Mouse (Mus musculus) midbrain, embryonic 10.5 days (tissue): ENCODE data around the gene Bysl. TPM values are rescaled to one million over a fixed set of nuclear protein-coding genes. Genes with fewer than 3 reads are reported as not detected.
"Not testable (repeated sequence)": the region's sequence is repeated elsewhere in the genome, so short reads cannot be mapped to it uniquely, and the experiment has no call there.

Source experiments
- DNase-seq: peaks from one replicate; pipeline ENCODE4 v3.0.0-alpha.2; 2017; ENCODE audit warnings: low spot score
- H3K27ac ChIP-seq: fragments of 300-500 bp; sonication (generic); replicated peaks from 2 replicates; pipeline ENCODE4 v1.5.1; 2016; ENCODE audit warnings: mild to moderate bottlenecking
- H3K27me3 ChIP-seq: fragments of 300-500 bp; sonication (generic); 2 replicates; pipeline ENCODE4 v1.6.1; 2016; ENCODE audit warnings: low read depth, mild to moderate bottlenecking; ENCODE audit not compliant: poor library complexity, severe bottlenecking
- H3K36me3 ChIP-seq: fragments of 300-500 bp; sonication (generic); 2 replicates; pipeline ENCODE4 v1.6.1; 2016; ENCODE audit warnings: mild to moderate bottlenecking, moderate library complexity
- H3K4me1 ChIP-seq: fragments of 300-500 bp; sonication (generic); 2 replicates; pipeline ENCODE4 v1.6.1; 2016
- H3K4me3 ChIP-seq: fragments of 300-500 bp; sonication (generic); 2 replicates; pipeline ENCODE4 v1.5.1; 2016; ENCODE audit warnings: mild to moderate bottlenecking, moderate library complexity
- H3K9me3 ChIP-seq: fragments of 300-500 bp; sonication (generic); replicated peaks from 2 replicates; pipeline ENCODE4 v1.6.1; 2016; ENCODE audit warnings: mild to moderate bottlenecking
- WGBS: fragments of 180-500 bp; shearing (Covaris S2); methylation state at CpG from one replicate; pipeline ENCODE4 v1.1.7; 2016; 5-methylcytosine and 5-hydroxymethylcytosine counted together
- polyA plus RNA-seq: library from polyadenylated mRNA; unstranded; fragments of >200 nt; fragmentation: Nextera tagmentation; extraction: Ambion mirVana; gene quantifications from 2 replicates; pipeline ENCODE4 v1.2.1, GENCODE M21; 2016

The Bysl gene
- polyA plus RNA-seq, 1 experiment from 2014 or later: 41.9 TPM

DNA sequence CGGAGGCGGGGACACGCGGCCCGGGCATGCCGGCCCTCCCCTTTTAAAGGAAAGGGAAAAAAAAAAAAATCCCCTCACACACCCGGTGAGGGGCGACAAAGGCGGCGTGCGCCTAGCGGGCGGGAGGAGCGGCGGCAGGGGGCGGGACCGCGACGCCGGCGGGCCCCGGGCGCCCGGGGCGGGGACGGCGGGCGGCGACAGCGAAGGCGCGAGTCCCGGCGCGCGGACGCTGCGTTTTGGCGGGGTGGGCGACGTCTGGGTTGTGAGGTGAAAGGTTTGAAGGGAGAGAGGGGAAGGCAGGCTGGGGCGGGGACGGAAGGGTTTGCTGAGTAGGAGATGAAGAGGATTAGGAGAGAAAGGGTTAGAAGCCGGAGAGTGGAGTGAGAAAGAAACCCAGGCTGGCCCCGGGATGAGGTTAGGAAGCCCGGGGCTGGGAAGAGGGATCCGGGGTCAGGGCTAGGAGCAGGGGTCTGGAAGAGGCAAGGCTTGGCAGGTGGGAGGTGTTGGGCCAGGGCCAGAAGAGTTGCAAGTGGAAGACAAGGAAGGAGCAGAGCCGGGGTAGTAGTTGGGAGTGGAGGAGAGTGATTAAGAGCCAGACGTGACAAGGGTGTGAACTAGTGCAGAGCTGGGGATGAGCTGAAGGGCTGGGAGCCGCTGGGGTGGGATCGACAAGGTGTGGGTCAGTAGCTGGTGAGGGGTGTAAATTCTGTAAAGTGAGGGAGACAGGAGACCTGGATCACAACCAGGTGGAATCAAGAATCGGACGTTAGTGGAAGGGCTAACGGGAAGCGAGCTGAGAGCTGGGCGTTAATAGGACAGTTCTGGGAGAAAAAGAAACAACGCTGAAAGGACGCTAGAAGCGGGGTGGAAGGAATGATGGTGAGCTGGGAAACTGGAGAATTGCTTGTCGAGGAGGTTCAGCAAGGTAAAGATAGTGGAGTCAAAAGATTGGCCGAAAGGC is 18.7 kb upstream of the Bysl start:
- H3K9me3 ChIP-seq: no peaks in the 10 kb centered on the region
- H3K27me3 ChIP-seq: no peaks in the 10 kb centered on the region
- peaks cover 44% of the 10 kb centered on the region for H3K4me1 ChIP-seq
- peak overlapping the region; percentile 94 for H3K27ac ChIP-seq
- no peak for DNase-seq
- H3K36me3 ChIP-seq: peaks cover 20% of the 10 kb centered on the region
- WGBS: under 1% methylated on average over 61 of the region's 61 CpGs
- peak overlapping the region; percentile 79 for H3K4me3 ChIP-seq

DNA sequence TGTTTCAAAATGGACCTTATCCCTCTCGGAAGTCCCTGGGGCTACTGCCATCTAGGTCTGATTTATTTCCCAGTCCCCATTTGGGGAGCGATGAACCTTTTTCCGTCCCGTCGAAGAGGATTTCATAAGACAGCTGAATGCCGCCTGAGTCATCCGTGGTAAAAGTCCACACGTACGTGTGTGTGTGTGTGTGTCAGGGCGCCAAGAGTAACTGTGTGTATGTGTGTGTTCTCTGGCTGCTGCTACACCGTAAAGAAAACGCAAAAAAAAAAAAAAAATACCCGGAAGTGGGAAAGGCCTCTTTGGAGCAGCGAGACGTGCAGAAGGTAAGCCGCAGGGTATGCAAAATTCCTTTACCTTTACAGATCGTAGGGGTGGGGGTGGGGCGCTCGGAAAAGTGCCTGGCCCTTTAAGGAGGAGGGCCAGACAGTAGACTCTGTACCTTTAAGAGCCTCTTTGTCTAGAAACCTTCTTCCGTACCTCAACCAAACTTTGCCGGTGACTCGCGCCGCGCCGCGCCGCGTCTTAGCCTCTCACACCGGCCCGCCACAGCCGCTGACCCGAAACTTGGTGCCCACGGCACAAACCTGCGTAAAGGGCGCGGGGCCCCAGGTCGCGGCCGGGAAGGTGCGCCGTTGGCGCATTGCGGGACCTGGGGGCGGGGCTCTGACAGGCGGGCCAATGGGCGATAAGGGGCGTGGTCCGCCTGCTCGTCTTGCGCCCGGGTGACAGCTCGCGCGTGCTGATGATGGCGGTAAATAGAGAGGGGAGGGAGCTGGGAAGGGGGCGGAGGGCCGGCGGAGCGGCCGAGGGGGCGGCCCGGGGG is 17.8 kb upstream of the Bysl start:
- Histone ChIP-seq H3K36me3 (peaks cover 27% of the 10 kb centered on the region), H3K9me3 (peaks cover 5% of the 10 kb centered on the region; the same call in 1 of the 2 replicates), H3K27ac (peak overlapping the region; percentile 94), H3K27me3 (no peaks in the 10 kb centered on the region), H3K4me3 (peak overlapping the region; percentile 79), H3K4me1 (peaks cover 44% of the 10 kb centered on the region)
- WGBS: under 1% methylated on average over 63 of the region's 63 CpGs
- peak; percentile 97 for DNase-seq

DNA sequence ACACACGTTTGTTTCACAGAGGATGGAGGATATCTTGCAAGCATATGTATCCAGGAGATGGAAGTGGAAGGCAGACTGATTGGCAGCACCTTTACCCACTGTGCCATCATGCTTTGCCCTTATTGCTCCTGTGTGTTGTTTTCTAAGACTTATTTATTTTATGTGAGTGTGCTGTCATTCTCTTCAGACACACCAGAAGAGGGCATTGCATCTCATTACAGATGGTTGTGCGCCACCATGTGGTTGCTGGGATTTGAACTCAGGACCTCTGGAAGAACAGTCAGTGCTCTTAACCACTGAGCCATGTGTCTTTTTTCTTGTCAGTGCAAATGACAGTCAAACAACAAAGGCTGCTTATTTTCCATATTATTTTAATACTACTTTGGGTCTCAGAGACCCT is 16.5 kb upstream of the Bysl start:
- Histone ChIP-seq H3K9me3 (peaks cover 5% of the 10 kb centered on the region; the same call in 1 of the 2 replicates), H3K27me3 (no peaks in the 10 kb centered on the region), H3K4me3 (peak overlapping the region; percentile 79; the same call in 1 of the 2 replicates), H3K27ac (no peak overlapping the region), H3K36me3 (peaks cover 40% of the 10 kb centered on the region), H3K4me1 (peaks cover 40% of the 10 kb centered on the region)
- WGBS: 79% methylated on average over 2 of the region's 2 CpGs
- DNase-seq: no peak

DNA sequence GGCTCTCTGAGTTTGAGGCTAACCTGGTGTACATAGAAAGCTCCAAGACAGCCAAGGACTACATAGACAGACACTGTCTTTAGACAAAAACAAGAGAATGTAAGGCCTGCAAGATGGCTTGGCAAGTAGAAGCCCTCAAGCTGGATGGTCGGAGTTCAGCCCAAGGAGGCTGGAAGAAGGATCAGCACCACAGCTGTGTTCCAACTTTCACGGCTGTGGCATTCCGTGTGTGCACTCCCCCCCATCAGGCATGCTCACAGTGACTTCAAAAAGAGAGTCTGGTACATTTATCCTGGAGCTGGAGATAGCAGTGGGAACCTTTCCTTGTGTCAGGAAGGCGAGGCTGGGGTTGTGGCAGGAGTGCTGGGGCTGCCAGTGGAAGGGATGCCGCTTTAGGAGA is 14.7 kb upstream of the Bysl start:
- DNase-seq: no peak
- peaks cover 5% of the 10 kb centered on the region; the same call in 1 of the 2 replicates for H3K9me3 ChIP-seq
- WGBS: 95% methylated on average over 5 of the region's 5 CpGs
- H3K27ac ChIP-seq: no peak overlapping the region
- H3K4me3 ChIP-seq: no peak overlapping the region
- H3K27me3 ChIP-seq: no peaks in the 10 kb centered on the region
- H3K4me1 ChIP-seq: peaks cover 22% of the 10 kb centered on the region
- H3K36me3 ChIP-seq: peaks cover 57% of the 10 kb centered on the region

DNA sequence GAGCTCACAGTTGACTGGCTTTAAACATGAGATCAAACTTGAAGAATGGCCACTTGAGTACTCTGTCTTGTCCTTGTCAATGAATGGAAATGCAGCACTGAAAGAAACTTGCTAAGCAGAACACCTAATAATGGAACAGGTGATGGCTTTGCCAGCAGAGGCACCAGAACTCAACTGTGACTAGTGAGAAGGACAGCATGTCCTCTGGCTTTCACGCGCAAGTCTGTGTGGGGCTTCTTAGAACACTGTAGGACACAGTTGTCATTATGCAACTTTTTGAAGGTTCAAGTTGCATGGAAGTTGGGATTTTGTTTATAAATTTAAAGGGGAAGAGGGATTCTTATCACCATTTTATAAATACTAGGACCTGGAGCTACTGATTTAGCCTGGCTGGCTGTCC is 13.8 kb upstream of the Bysl start:
- Histone ChIP-seq H3K4me3 (no peak overlapping the region), H3K9me3 (peaks cover 5% of the 10 kb centered on the region; the same call in 1 of the 2 replicates), H3K27ac (no peak overlapping the region), H3K27me3 (no peaks in the 10 kb centered on the region), H3K4me1 (peaks cover 13% of the 10 kb centered on the region), H3K36me3 (peaks cover 67% of the 10 kb centered on the region)
- 97% methylated on average over 2 of the region's 2 CpGs for WGBS
- DNase-seq: no peak

DNA sequence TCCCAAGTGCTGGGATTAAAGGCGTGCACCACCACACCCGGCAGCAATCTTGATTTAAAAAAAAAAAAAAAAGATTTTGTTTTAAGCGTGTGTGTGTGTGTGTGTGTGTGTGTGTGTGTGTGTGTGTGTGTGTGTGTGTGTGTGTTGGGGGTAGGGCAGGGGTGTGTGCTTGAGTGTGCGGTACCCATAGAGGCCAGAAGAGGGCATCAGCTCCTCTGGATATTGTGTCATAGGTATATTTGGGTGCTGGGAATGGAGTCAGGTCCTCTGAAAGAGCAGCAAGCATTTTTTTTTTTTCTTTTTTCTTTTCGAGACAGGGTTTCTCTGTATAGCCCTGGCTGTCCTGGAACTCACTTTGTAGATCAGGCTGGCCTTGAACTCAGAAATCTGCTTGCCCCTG is 13.3 kb upstream of the Bysl start:
- H3K4me3 ChIP-seq, H3K9me3 ChIP-seq, H3K27ac ChIP-seq, DNase-seq, H3K27me3 ChIP-seq: not testable (repeated sequence)
- peaks cover 72% of the 10 kb centered on the region for H3K36me3 ChIP-seq
- peaks cover 10% of the 10 kb centered on the region for H3K4me1 ChIP-seq
- WGBS: 93% methylated on average over 5 of the region's 5 CpGs

DNA sequence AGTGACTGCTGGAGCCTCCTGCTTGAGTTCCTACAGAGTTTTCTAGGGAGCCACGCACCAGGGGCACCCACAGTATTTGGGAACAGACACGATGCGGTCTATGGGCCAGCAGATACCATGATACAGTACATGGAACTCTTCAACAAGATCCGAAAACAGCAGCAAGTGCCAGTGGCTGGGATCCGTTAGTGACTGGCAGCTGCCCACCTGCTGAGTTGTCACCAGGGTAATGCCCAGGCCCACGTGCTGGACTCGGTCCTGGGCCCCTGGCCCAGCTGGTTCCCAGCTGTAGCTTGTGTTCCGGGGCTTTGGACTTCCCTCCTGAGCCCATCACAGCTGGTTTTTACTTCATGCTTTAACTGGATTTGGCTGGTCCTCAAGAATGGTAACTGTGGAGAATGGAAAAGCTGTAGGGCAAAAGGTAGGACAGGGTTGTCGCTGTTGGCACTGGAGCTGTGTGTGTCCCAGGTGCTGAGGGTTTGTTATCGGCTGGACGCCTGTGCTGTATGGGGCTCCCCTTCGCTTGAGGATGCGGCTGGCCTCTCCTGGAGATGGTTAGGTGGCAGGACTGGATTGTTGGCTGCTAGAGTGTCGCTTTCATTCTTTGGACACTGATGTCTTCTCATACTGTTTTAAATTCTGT is 11.7 kb upstream of the Bysl start:
- Histone ChIP-seq H3K27me3 (no peaks in the 10 kb centered on the region), H3K9me3 (peaks cover 5% of the 10 kb centered on the region; the same call in 1 of the 2 replicates), H3K4me1 (peaks cover 2% of the 10 kb centered on the region), H3K4me3 (no peak overlapping the region), H3K27ac (no peak overlapping the region), H3K36me3 (peaks cover 86% of the 10 kb centered on the region)
- no peak for DNase-seq
- 95% methylated on average over 14 of the region's 14 CpGs for WGBS

DNA sequence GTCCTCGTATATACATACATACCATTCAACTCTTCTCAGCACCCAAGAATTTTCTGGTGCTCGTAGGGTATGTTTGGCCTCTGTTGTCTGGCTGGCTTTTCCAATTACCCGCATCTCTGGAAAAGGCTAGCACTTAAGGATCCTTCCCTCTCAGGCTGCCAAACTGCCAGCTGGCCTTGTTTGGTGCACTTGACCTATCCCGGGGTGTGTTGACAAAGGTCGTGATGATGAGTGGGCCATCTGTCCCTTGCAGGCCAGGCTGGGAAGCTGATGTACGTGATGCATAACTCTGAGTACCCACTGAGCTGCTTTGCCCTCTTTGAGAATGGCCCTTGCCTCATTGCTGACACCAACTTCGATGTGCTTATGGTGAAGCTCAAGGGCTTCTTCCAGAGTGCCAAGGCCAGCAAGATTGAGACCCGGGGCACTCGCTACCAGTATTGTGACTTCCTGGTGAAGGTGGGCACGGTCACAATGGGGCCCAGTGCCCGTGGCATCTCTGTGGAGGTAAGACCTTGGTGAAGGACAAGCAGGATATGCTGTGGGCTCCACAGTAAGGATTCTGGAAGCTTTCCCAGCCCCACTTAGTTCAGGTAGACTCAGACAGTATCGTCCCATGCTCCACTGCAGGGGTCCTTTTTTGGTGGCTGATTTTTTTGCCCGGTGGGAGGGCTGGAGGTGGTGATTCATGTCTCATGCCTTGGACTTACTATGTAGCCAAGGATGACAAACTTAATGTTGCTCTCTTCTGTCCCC is 7.4 kb upstream of the Bysl start:
- Histone ChIP-seq H3K27ac (no peak overlapping the region), H3K9me3 (no peaks in the 10 kb centered on the region), H3K36me3 (peaks cover 99% of the 10 kb centered on the region), H3K4me1 (no peaks in the 10 kb centered on the region), H3K27me3 (no peaks in the 10 kb centered on the region), H3K4me3 (no peak overlapping the region)
- no peak for DNase-seq
- WGBS: 94% methylated on average over 13 of the region's 13 CpGs

DNA sequence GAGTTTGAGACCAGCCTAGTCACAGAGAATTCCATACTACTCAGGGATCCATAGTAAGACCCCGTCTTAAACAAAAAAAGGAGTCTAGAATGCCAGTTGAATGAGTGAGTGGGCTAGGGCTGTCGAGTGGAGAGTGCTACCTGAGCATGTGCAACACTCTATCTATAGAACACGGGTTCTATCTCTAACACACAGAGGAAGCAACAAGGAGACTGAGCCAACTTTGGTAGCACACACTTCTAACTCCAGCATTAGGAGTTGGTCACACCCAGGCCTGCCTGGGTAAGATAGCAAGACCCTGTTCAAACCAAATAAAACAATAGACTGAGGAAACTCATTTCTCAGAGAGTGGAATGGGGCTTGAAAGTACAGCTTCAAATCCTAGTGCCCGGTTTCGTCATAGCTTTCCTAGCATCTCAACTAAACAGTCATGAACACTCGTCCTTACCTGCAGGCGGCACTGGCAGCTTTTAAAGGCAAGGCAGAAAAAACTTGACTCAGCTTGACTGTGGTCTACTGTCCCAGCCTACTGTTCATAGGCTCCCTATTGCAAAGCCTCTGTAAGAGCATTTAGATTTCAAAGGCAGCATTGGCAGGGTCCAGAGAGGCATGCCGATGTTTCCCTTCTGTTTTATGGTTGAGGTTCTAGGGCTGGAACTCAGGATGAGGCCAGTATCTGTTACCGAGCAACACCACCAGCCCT is 6.5 kb upstream of the Bysl start:
- Histone ChIP-seq H3K9me3 (no peaks in the 10 kb centered on the region), H3K27ac (no peak overlapping the region), H3K4me1 (peaks cover 2% of the 10 kb centered on the region), H3K36me3 (peaks cover 96% of the 10 kb centered on the region), H3K27me3 (no peaks in the 10 kb centered on the region), H3K4me3 (no peak overlapping the region)
- 96% methylated on average over 9 of the region's 9 CpGs for WGBS
- no peak for DNase-seq

DNA sequence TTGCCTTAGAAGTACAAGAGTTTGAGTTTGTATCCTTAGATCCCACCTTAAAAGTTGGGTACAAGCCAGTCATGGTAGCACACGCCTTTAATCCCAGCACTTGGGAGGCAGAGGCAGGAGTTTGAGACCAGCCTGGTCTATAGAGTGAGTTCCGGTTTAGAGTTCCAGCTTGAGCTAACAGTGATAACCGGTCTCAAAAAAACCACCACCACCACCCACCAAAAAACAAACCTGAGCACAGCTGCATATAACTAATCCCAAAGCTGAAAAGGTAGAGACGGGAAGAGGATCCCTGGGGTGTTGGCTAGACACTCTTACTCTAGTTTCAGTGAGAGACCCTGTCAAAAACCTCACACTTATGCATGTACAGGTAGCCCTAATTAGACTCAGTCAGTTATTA is 5.4 kb upstream of the Bysl start:
- no peaks in the 10 kb centered on the region for H3K9me3 ChIP-seq
- peaks cover 85% of the 10 kb centered on the region for H3K36me3 ChIP-seq
- H3K27ac ChIP-seq: no peak overlapping the region
- no peaks in the 10 kb centered on the region for H3K27me3 ChIP-seq
- H3K4me3 ChIP-seq: no peak overlapping the region
- DNase-seq: no peak
- WGBS: 93% methylated on average over 4 of the region's 4 CpGs
- peaks cover 14% of the 10 kb centered on the region for H3K4me1 ChIP-seq

DNA sequence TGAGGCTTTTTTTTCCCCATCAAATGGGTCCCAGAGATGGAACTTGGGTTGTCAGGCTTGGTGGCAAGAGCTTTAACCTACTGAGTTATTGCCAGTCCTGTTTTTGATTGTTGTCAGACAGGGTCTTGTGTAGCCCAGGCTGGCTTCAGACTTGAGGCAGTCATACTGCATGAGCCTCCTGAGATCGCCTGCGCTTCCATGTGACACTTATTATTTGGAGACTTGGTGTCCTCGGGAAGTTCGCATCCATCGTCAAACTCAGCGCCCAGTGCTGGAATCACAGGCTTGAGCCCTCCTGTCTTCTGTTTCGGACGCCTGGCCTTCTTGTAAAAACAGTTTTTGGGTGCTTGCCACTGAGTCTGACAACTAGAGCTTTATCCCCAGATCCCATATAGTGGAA is 4.8 kb upstream of the Bysl start:
- DNase-seq: no peak
- Histone ChIP-seq H3K4me1 (peaks cover 14% of the 10 kb centered on the region), H3K27ac (no peak overlapping the region), H3K27me3 (no peaks in the 10 kb centered on the region), H3K4me3 (no peak overlapping the region), H3K9me3 (no peaks in the 10 kb centered on the region), H3K36me3 (peaks cover 79% of the 10 kb centered on the region)
- WGBS: 96% methylated on average over 8 of the region's 8 CpGs
